Mouse (Mus musculus): ENCODE measurements at regions not wholly inside any gene's neighbourhood (a gene's known extent, or its start where the extent isn't known, plus 50 kb on each side); places are given as distances from the start of the nearest gene placed in this dataset.

- TF ChIP-seq TBP (IDR thresholded peaks at IDR 0.05; ENCODE audit: low read depth, low read length) (no peak), CTCF (IDR thresholded peaks at IDR 0.05 in 2 of 3, conservative IDR thresholded peaks at IDR 0.05 in 1 of 3; ENCODE audit: control insufficient read depth in 1 of 3, insufficient read depth in 1 of 3, low read depth in 2 of 3, low read length in 3 of 3, poor library complexity in 1 of 3, severe bottlenecking in 1 of 3) (no peak), MAFK (IDR thresholded peaks at IDR 0.05; ENCODE audit: borderline replicate concordance, low read depth, low read length) (no peak), ZC3H11A (IDR thresholded peaks at IDR 0.05; ENCODE audit: low read depth, low read length) (no peak), EP300 (IDR thresholded peaks at IDR 0.05; ENCODE audit: low read depth in 1 of 2, low read length in 2 of 2) (no peak), ZNF384 (IDR thresholded peaks at IDR 0.05; ENCODE audit: low read depth, low read length) (no peak), POLR2AphosphoS2 (IDR thresholded peaks at IDR 0.05; ENCODE audit: low read length) (no peak)
Observed at GRCm38 (mm10) chr13:97694356-97694990, 66.0 kb downstream of the Gm10260 start.

All from MEL (cell line).